Mouse (Mus musculus) midbrain, embryonic 14.5 days (tissue): ENCODE measurements around the gene Mrm1. TPM values are rescaled to one million over a fixed set of nuclear protein-coding genes. Genes with fewer than 3 reads are reported as not detected.

Source experiments
- ATAC-seq: fragments of 200-750 bp; cut with Nextera tagmentation; 2 replicates; pipeline ENCODE4 v1.8.0; 2017; ENCODE audit warnings: moderate number of reproducible peaks, moderate library complexity; ENCODE audit not compliant: low FRiP score, low TSS enrichment
- DNase-seq: peaks from one replicate; pipeline ENCODE4 v3.0.0-alpha.2; 2015
- H3K27ac ChIP-seq: fragments of 300-500 bp; sonication (generic); replicated peaks from 2 replicates; pipeline ENCODE4 v1.5.1; 2014; ENCODE audit warnings: mild to moderate bottlenecking, low read depth, low read length, moderate library complexity
- H3K27me3 ChIP-seq: fragments of 300-500 bp; sonication (generic); 2 replicates; pipeline ENCODE4 v1.6.1; 2014; ENCODE audit warnings: low read length, control low read depth, mixed read lengths; ENCODE audit not compliant: control insufficient read depth, insufficient read depth
- H3K36me3 ChIP-seq: fragments of 300-500 bp; sonication (generic); 2 replicates; pipeline ENCODE4 v1.6.1; 2014; ENCODE audit warnings: low read length, control low read depth; ENCODE audit not compliant: control insufficient read depth, insufficient read depth
- H3K4me1 ChIP-seq: fragments of 300-500 bp; sonication (generic); 2 replicates; pipeline ENCODE4 v1.6.1; 2014; ENCODE audit warnings: mild to moderate bottlenecking, antibody characterized with exemption, low read length, control low read depth; ENCODE audit not compliant: control insufficient read depth, insufficient read depth
- H3K4me2 ChIP-seq: fragments of 300-500 bp; sonication (generic); 2 replicates; pipeline ENCODE4 v1.6.1; 2014; ENCODE audit warnings: mild to moderate bottlenecking, low read length, moderate library complexity
- H3K4me3 ChIP-seq: fragments of 300-500 bp; sonication (generic); replicated peaks from 2 replicates; pipeline ENCODE4 v1.5.1; 2014; ENCODE audit warnings: low read depth, low read length
- H3K9ac ChIP-seq: fragments of 300-500 bp; sonication (generic); replicated peaks from 2 replicates; pipeline ENCODE4 v1.6.1; 2014; ENCODE audit warnings: mild to moderate bottlenecking, low read length, moderate library complexity
- H3K9me3 ChIP-seq: fragments of 300-500 bp; sonication (generic); 2 replicates; pipeline ENCODE4 v1.6.1; 2016; ENCODE audit warnings: low read length, control low read depth, mixed read lengths; ENCODE audit not compliant: control insufficient read depth
- WGBS: fragments of 180-500 bp; shearing (Covaris S2); extraction: QIAGEN DNeasy Blood & Tissue Kit; methylation state at CpG from one replicate; pipeline ENCODE4 v1.1.7; 2014; 5-methylcytosine and 5-hydroxymethylcytosine counted together
- polyA plus RNA-seq: library from polyadenylated mRNA; unstranded; fragments of >200 nt; fragmentation: Nextera tagmentation; extraction: Ambion mirVana; gene quantifications from 2 replicates; pipeline ENCODE4 v1.2.1, GENCODE M21; 2014

The Mrm1 gene
- polyA plus RNA-seq, 1 experiment from 2014 or later, result 8.5 TPM

DNA sequence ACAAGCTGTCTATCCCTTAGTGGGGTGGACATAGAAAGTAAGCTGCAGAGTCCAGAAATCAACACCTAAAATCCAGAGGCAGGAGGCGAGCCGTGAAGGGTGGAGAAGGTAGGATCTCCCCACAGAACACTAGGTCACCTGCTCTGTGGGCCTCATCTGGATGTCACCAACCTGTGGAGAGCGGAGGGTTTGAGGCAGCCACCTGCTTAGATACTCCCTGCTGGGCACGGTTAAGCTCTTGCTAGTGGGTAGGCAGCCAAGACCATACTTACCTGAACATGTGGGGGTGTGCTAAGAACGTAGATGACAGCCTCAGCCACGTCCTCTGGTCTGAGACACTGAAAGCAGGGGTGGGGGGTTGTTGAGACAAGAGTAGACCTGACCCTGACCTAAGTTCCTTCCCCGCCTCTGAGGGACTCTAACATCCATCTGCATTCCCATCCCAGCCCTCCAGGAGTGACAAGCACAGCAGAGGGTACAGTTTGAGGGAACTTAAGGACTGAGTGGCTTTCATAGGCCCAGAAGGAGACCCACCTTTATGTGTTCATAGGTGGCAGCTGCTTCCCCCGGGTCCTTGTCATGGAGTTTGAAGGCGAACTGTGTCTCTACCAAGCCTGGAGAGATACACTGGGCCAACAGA lies 1.9 kb upstream of the Mrm1 start:
- Histone ChIP-seq H3K27ac (no peak overlapping the region), H3K9ac (no peak overlapping the region), H3K4me1 (peaks cover 3% of the 10 kb centered on the region; the same call in 1 of the 2 replicates), H3K27me3 (no peaks in the 10 kb centered on the region), H3K4me2 (no peak overlapping the region), H3K4me3 (no peak overlapping the region), H3K36me3 (no peaks in the 10 kb centered on the region), H3K9me3 (no peaks in the 10 kb centered on the region)
- DNase-seq (no peak), ATAC-seq (no peak)
- WGBS, result 90% methylated on average over 9 of the region's 9 CpGs

DNA sequence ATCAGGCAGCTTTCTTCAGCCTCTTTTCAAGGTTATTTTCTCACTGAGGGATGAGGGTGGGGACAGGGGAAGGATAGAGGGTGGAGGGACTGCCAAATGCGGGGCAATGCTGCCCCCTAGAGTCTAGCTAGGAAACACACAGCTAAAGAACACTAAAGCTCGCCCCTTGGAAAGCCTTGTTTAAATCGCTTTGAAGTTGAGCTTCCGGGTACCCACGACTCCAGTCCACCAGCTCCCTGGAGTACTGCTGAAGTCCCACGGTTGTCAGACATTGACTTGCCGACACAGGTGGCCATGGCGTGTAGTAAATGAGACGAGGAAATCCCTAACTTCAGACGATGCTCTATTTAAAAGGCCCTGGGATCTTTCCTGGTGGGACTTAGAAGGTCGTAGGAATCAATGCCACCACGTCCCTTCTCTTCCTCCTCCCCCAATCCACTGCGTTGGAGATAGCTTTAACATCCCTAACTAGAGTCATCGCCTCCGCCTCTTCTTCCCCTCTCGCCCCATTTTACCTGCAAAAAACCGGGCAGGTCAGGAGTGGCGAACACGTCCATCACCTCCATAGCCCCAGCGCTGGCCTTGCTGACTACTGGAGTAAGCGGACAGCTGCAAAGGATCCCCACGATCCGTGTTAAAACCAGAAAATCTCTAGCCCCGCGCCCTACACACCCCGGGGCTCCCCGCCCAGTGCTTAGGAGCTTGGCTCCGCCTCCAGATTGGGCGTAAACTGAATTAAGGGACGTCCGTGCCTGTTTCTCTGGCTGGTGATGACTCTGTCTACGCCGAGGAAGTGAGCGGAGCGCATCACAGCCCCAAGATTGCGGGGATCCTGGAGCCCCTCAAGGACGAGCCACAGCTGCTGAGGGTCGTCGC lies 992 bp downstream of the Mrm1 start:
- Histone ChIP-seq H3K27me3 (no peaks in the 10 kb centered on the region), H3K4me2 (peak overlapping the region; percentile 97), H3K9me3 (no peaks in the 10 kb centered on the region), H3K4me3 (peak overlapping the region; percentile 61), H3K36me3 (no peaks in the 10 kb centered on the region), H3K4me1 (peaks cover 3% of the 10 kb centered on the region; the same call in 1 of the 2 replicates), H3K9ac (peak overlapping the region; percentile 67), H3K27ac (0 out of 2 replicates have a peak overlapping the region, but pooled peaks have one; percentile 45)
- DNase-seq (peak; percentile 88), ATAC-seq (peak; percentile 47)
- WGBS, result under 1% methylated on average over 39 of the region's 39 CpGs

DNA sequence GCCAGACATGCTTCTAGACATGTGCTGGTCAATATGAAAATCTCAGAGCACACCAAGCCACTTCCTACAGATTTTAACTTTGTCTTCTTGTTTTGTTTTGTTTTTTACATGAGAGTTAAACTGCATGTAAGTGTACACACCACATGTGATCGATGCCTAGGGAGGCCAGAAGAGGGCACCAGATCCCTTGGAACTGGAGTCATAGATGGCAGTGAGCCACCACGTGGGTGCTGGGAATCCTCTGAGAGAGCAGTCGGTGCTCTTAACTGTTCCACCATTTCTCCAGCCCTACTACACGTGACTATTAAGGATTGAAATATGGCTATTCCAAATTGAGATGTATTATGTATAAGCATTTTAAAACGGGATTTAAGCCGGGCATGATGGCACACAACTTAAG lies 2.0 kb downstream of the Mrm1 start:
- WGBS, result 82% methylated on average over 6 of the region's 6 CpGs
- Histone ChIP-seq H3K27ac (no peak overlapping the region), H3K4me1 (peaks cover 3% of the 10 kb centered on the region; the same call in 1 of the 2 replicates), H3K4me3 (no peak overlapping the region), H3K27me3 (no peaks in the 10 kb centered on the region), H3K4me2 (no peak overlapping the region), H3K9me3 (no peaks in the 10 kb centered on the region), H3K36me3 (no peaks in the 10 kb centered on the region), H3K9ac (no peak overlapping the region)
- DNase-seq, result no peak
- no peak for ATAC-seq

DNA sequence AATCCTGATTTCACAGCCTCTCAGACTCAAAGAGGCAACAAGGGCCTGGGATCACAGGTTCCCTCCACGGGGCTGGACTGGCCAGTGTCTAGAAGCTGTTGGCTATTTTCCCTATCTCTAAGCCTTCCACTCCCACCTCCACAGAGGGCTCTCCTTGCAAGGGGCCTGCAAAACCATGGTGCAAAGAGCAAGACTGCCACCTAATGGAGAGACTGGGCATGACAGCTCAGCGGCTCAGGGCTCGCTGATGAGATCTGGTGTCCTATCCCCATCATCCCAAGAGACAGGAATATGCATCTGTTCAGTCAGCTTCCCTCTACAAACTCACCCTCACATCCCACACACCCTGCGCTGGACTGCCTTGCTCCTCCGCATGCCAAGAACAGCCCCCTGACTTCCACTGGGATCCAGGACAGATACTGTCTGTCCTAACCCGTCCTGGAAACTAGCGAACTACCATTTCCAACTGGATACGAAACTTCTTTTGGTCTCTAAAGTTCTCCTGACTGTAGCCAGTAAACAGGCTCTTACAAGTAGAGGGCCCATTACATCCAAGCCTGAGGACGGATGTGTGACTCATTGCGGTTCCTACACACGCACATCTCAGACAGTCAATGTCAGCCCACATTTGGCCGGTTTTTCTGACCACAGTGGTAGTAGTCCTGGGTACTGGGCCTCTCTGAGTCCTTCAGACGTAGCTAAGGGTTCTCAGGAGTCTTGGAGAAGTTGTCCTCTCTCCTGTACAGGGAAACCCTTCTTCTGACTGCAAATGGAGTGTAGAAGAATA lies 5.4 kb downstream of the Mrm1 start:
- Histone ChIP-seq H3K4me1 (peaks cover 3% of the 10 kb centered on the region; the same call in 1 of the 2 replicates), H3K27me3 (no peaks in the 10 kb centered on the region), H3K27ac (0 out of 2 replicates have a peak overlapping the region, but pooled peaks have one; percentile 15), H3K9me3 (no peaks in the 10 kb centered on the region), H3K4me3 (no peak overlapping the region), H3K4me2 (no peak overlapping the region), H3K9ac (no peak overlapping the region), H3K36me3 (no peaks in the 10 kb centered on the region)
- 55% methylated on average over 13 of the region's 13 CpGs for WGBS
- ATAC-seq, result peak; percentile 24; the same call in 1 of the 2 replicates
- peak; percentile 92 for DNase-seq

DNA sequence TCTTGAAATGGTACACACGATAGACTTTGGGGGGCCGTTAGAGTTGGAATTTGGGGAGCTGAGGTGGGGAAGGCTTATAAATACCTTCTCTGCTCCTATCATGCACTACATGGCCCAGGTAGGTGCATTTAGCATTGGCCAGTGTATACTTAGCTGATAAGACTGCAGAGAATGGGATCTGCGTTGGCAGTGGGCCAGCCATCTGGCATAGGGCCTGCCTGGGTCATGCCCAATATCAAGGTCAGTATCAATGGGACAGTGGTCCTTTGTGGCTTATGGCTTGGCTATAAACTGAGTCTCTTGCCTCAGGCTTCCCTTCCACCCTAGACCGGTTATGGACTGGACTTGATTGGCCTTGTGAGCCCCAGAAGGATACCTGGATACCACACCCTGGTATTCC lies 14.9 kb downstream of the Mrm1 start:
- H3K9me3 ChIP-seq, result no peaks in the 10 kb centered on the region
- no peak overlapping the region for H3K4me2 ChIP-seq
- H3K27me3 ChIP-seq, result no peaks in the 10 kb centered on the region
- no peaks in the 10 kb centered on the region for H3K4me1 ChIP-seq
- ATAC-seq (no peak), DNase-seq (no peak)
- WGBS, result 96% methylated on average over 4 of the region's 4 CpGs
- H3K4me3 ChIP-seq, result no peak overlapping the region
- H3K27ac ChIP-seq, result no peak overlapping the region
- H3K36me3 ChIP-seq, result no peaks in the 10 kb centered on the region
- H3K9ac ChIP-seq, result no peak overlapping the region

DNA sequence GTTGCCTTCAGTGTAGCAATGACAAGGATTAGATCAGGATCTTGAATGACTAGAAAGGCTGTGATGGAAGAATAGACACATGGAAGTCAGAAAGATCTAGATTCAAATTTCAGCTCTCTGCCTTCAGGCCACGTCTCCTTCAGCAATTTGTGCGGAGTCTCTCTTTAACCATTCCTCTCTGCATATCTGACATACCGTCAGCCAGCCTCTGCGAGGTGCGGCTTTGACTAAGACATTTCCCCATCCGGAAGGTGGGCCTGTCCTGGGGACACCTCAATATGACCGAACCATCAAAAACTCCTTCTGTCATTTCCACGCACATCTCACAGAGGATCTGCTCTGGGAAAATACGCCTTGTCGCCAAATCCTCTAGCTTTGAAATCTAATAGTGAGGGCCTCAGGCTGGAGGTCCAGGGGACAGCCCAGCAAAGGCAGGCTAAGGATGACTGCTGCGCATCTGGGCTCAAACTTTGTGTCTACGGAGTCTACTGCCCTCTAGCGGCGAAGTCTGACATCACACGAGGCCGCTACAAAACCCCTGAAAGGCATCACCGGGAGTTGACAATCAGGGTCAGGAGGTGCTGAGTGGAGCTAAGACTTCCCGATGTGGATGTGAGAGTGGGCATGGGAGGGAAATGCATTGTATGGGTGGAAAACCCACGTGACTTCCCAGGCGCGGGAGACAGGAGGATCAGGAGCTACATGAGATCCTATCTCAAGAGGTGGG lies 21.5 kb downstream of the Mrm1 start:
- peak; percentile 31; the same call in 1 of the 2 replicates for ATAC-seq
- no peak overlapping the region for H3K4me3 ChIP-seq
- WGBS, result 19% methylated on average over 21 of the region's 21 CpGs
- peak; percentile 94 for DNase-seq
- H3K27me3 ChIP-seq, result no peaks in the 10 kb centered on the region
- no peak overlapping the region for H3K9ac ChIP-seq
- H3K27ac ChIP-seq, result no peak overlapping the region
- no peaks in the 10 kb centered on the region for H3K36me3 ChIP-seq
- peaks cover 17% of the 10 kb centered on the region; the same call in 1 of the 2 replicates for H3K4me1 ChIP-seq
- H3K4me2 ChIP-seq, result no peak overlapping the region
- H3K9me3 ChIP-seq, result no peaks in the 10 kb centered on the region

DNA sequence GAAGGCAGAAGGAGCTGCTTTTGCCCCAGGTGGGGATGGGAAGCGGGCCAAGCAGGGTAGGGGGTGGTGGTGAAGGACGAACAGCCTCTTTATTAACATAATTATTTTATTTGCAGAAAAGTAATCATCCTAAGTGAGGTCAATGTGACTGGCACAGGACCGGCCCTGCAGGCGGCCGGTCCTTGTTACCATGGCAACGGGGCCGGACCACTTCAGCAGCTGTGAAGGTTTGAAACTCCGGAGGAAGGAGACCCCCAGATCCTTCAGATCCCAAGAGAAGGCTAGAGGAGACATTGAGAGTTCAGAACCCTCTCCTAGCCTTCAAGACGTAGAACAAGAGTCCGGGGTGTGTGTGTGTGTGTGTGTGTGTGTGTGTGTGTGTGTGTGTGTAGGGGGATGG lies 22.3 kb downstream of the Mrm1 start:
- peaks cover 17% of the 10 kb centered on the region; the same call in 1 of the 2 replicates for H3K4me1 ChIP-seq
- no peak overlapping the region for H3K9ac ChIP-seq
- DNase-seq, result peak; percentile 60
- no peak for ATAC-seq
- no peak overlapping the region for H3K4me3 ChIP-seq
- no peaks in the 10 kb centered on the region for H3K9me3 ChIP-seq
- no peaks in the 10 kb centered on the region for H3K36me3 ChIP-seq
- H3K27ac ChIP-seq, result no peak overlapping the region
- WGBS, result 25% methylated on average over 10 of the region's 10 CpGs
- no peaks in the 10 kb centered on the region for H3K27me3 ChIP-seq
- no peak overlapping the region for H3K4me2 ChIP-seq
